Mouse (Mus musculus) Patski (cell line): ENCODE results near the gene Cage1. TPM values are rescaled to one million over a fixed set of nuclear protein-coding genes. Genes with fewer than 3 reads are reported as not detected.

Source experiments
- ATAC-seq: fragments of 100-300 bp; one replicate; pipeline ENCODE4 v1.8.0; 2021
- CTCF ChIA-PET: fragments of 350-600 bp; sonication (Branson Sonifier 250); formaldehyde crosslinking; loops from one replicate; lab custom pipeline; 2022; ENCODE audit warnings: inconsistent platforms; lab: Charles Lee
- POLR2A ChIA-PET: fragments of 350-600 bp; sonication (Branson Sonifier 250); formaldehyde crosslinking; loops from one replicate; lab custom pipeline; 2022; ENCODE audit warnings: antibody characterized with exemption, inconsistent platforms; lab: Charles Lee
- DNase-seq: peaks from one replicate; pipeline ENCODE4 v3.0.0-alpha.2; 2011; ENCODE audit warnings: low read depth, low spot score
- H3K27me3 ChIP-seq: fragments of 371-371 bp; one replicate; pipeline ENCODE4 v1.5.1; 2021
- CTCF ChIP-seq: fragments of 100-300 bp; IDR thresholded peaks from one replicate; pipeline ENCODE4 v1.5.1; 2021
- in situ Hi-C: fragments of 300-500 bp; cut with MboI; formaldehyde crosslinking; loops from 3 replicates; pipeline ENCODE4 v1.11.1; 2018; ENCODE audit warnings: low pct_unique_long_range_greater_than_20kb, mixed read lengths
- polyA plus RNA-seq: library from polyadenylated mRNA; unstranded; gene quantifications from one replicate; pipeline ENCODE4 v1.2.3, GENCODE M21; 2021

Gene Cage1
- polyA plus RNA-seq, 1 experiment from 2014 or later, result 3.0 TPM

DNA sequence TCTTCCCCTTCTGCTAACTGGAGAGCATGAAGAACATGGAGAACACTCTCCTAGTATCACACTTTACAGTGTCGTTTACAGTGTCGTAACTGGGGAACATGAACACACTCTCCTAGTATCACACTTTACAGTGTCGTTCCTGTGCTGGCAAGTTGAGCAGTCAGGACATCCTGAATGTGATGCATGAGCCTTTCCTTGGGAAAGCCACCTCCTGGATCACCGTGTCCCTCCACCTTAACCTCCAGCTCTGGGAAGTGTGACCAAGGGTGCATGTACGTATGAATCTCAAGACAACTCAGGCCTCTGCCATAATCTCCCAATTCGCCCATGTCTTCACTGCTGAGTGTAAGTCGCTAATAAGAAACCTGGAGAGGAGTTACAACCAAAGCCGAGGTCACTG, 47.2 kb downstream of the Cage1 start:
- no peak for TF ChIP-seq CTCF
- CTCF ChIA-PET, result interaction anchor here (2.0 kb wide), 1 partner anchor 20 kb away, joined by 4 read pairs; no protein-coding TSS in a partner anchor
- POLR2A ChIA-PET, result no interaction called here
- DNase-seq (no peak), ATAC-seq (no peak)
- no peaks in the 10 kb centered on the region for H3K27me3 ChIP-seq
- in situ Hi-C loops, result no loop called here

DNA sequence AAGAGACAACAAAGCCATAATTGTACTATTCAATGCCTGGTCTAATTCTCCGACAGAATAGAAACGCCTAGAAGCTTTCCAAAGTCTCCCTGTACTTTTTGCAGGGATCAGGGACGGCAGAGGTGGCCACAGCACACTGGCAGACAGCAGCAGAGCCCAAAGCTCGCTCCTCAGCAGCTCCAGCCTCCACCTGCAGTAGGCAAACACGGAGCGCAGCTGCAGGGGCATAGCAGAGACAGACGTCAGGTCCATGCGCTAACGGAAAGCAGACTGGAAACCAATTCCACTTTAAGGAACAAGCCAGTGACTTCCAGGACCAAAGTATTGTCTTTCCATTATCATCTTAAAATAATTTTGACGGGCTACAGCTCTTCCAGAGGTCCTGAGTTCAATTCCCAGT, 50.7 kb downstream of the Cage1 start:
- no peaks in the 10 kb centered on the region for H3K27me3 ChIP-seq
- POLR2A ChIA-PET, result interaction anchor here (1.1 kb wide), 1 partner anchor 11 kb away, joined by 3 read pairs; no protein-coding TSS in a partner anchor
- CTCF ChIA-PET, result interaction anchor here (1.0 to 2.6 kb wide), 2 partner anchors 10 to 16 kb away, joined by 3 to 6 read pairs; no protein-coding TSS in a partner anchor
- ATAC-seq, result no peak
- DNase-seq, result no peak
- in situ Hi-C loops, result no loop called here
- TF ChIP-seq CTCF, result no peak

DNA sequence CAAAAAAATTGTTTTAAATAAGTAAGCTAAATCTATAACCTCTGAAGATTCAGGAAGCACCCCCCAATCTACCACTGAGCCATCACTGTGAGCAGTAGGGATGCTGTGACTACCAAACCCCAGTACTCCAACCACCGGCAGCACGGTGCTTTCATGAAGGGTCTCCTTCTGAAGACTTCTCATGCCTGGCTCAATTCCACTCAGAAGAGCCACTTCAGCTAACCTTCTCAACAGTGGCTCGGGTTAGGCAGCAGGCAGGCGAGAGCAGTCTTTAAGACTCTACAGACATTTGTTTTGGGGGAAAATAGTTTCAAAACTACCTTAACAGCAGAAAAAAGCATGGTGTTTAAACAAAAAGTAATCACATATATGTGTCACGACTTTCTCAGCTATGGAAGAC, 55.8 kb downstream of the Cage1 start:
- ChIA-PET CTCF (interaction anchor here (1.3 to 2.4 kb wide), 2 partner anchors 11 kb away, joined by 3 to 10 read pairs; no protein-coding TSS in a partner anchor), POLR2A (no interaction called here)

DNA sequence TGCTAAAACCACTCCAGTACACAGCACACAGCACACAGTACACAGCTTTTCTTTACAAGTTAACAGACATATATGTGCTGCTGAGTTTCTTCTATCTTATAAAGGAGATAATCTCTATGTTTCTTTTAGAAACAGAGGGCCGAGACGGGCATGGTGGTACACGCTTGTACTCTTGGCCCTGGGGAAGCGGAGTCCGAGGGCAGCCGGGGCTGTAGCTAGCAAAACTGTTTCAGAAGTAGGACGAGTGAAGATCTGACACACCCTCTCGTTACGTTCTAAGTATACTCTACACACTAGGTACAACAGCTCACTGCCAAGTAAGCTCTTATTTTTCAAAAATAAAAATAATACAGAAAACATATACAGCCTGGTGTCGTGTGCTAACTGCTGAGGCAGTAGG, 56.5 kb downstream of the Cage1 start:
- TF ChIP-seq CTCF, result no peak
- no peak for ATAC-seq
- in situ Hi-C loops, result no loop called here
- DNase-seq, result no peak
- POLR2A ChIA-PET, result interaction anchor here (1.1 kb wide), 1 partner anchor 13 kb away, joined by 3 read pairs; no protein-coding TSS in a partner anchor
- no peaks in the 10 kb centered on the region for H3K27me3 ChIP-seq
- CTCF ChIA-PET, result interaction anchor here (1.3 to 2.4 kb wide), 2 partner anchors 11 to 12 kb away, joined by 3 to 10 read pairs; no protein-coding TSS in a partner anchor

More for the DNA sequence above, 55.8 kb downstream of the Cage1 start:
- no peak for TF ChIP-seq CTCF
- in situ Hi-C loops, result no loop called here
- no peaks in the 10 kb centered on the region for H3K27me3 ChIP-seq
- DNase-seq, result no peak
- no peak for ATAC-seq

DNA sequence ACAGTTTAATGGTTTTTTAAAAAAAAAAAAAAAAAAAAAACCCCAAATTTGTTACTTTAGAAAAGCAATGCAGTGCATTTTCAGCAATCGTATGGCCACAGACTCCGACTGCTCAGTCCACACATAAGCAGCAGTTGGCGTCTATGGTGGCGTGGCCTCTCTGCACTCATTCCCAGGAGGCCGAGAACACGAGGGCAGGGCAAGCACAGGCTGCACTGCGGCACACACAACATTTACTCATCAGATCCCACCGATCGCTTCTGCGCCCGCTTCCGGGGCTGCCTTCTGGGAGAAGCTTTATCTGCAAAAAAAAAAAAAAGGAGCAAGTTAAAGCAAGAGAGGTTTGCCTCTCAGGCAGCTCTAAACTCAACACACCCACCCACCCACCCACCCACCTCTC, 57.4 kb downstream of the Cage1 start:
- in situ Hi-C loops, result no loop called here
- no peak for TF ChIP-seq CTCF
- no peak for ATAC-seq
- DNase-seq, result no peak
- CTCF ChIA-PET, result interaction anchor here (1.3 to 2.4 kb wide), 2 partner anchors 10 to 13 kb away, joined by 3 to 10 read pairs; no protein-coding TSS in a partner anchor
- POLR2A ChIA-PET, result interaction anchor here (1.1 kb wide), 1 partner anchor 12 kb away, joined by 3 read pairs; no protein-coding TSS in a partner anchor
- no peaks in the 10 kb centered on the region for H3K27me3 ChIP-seq

DNA sequence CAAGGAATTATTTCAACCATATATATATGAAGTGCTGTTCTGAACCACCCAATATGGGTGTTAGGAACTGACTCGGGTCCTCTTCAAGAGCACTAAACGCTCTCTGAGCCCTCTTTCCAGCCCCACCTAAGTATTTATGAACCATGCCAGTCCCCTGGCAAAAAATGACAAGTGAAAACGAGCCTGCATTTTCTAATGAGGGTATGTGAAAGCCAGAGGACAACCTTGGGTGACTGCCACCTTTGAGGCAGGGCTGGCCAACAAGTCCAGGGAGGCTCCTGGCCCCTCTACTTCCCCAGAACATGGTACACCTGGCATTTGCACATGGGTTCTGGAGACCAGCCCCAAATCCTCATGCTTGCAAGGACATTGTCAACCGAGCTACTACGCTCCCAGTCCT, 62.1 kb downstream of the Cage1 start:
- POLR2A ChIA-PET, result interaction anchor here (1.2 to 1.5 kb wide), 2 partner anchors 12 to 18 kb away, joined by 3 read pairs; no protein-coding TSS in a partner anchor
- no peak for DNase-seq
- CTCF ChIA-PET, result interaction anchor here (1.4 kb wide), 1 partner anchor 48 kb away, joined by 3 read pairs; no protein-coding TSS in a partner anchor
- ATAC-seq, result no peak
- no peak for TF ChIP-seq CTCF
- H3K27me3 ChIP-seq, result no peaks in the 10 kb centered on the region
- in situ Hi-C loops, result no loop called here

DNA sequence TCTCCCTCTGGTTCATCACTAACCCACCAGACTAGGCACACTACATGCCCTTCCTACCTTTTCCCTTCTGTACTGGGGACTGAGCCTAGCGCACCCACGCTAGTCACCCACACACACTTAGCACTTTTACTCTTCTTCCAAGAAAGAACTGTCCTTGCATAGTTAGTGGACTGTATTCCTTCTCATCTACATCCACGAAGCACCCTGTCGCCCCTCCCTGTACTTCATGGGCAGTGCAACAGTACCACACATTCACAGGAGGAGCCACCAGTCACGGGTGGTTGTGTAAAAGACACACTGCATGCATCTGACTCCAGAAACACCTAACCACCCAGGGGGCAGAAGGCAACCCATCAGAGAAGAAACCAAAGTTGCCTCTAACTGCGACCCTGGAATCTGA, 62.8 kb downstream of the Cage1 start:
- H3K27me3 ChIP-seq, result no peaks in the 10 kb centered on the region
- no peak for ATAC-seq
- CTCF ChIA-PET, result interaction anchor here (1.4 kb wide), 2 partner anchors 48 to 64 kb away, joined by 3 read pairs; no protein-coding TSS in a partner anchor
- POLR2A ChIA-PET, result interaction anchor here (1.2 kb wide), 1 partner anchor 19 kb away, joined by 3 read pairs; no protein-coding TSS in a partner anchor
- TF ChIP-seq CTCF, result no peak
- in situ Hi-C loops, result no loop called here
- DNase-seq, result no peak

DNA sequence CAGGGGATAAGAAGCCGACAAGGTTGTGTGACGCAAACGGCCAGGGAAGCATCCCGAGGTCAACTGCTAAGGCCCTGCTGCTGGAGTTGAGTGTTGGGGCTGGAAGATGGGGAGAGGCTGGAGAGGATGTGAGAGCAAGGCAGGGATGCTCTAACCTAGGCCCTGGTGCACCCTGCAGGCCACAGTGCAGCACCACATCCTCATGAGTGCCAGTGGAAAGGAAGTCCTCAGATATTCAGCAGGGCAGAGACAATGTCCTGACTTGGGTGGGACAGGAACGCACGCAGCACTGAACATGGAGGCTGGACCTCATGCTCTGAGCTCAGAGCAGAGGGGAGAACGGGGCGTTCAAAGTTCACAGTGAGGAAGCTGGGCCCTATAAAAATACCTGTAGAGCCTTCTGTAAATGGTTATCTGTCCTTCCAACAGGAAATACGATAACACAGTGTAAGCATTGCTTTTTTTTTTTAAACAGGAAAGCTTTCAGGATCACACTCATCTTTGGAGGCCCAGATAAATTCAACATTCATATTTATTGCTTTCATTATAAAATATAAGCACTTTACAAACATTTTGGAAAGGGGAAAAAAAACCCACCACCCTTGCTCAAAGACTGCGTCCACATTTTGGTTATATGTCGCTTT, 65.9 kb downstream of the Cage1 start:
- DNase-seq (no peak), ATAC-seq (no peak)
- no peaks in the 10 kb centered on the region for H3K27me3 ChIP-seq
- in situ Hi-C loops, result no loop called here
- ChIA-PET POLR2A (no interaction called here), CTCF (interaction anchor here (1.4 kb wide), 1 partner anchor 517 kb away, joined by 3 read pairs; no protein-coding TSS in a partner anchor)
- TF ChIP-seq CTCF, result no peak

DNA sequence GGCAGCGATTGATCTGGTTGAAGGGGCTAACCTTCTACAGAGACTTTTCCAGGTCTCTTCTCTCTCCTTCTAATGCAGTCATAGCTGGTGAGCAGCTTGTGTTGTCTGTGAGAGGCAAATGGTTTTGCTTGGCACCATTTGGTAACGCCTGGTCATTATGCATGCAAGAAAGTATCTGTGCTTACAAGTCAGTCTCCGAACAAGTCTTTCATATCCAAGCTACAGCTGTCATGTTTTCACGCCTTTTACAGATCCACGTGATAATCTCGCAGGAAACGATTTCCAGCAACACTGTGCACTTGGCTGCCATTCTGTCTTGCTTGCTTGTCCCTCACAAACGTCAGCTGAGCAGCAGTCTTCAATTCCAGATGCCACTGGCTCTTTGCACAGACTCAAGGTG, 66.9 kb downstream of the Cage1 start:
- no peaks in the 10 kb centered on the region for H3K27me3 ChIP-seq
- ATAC-seq (no peak), DNase-seq (no peak)
- ChIA-PET CTCF (interaction anchor here (0.7 to 2.0 kb wide), 12 partner anchors 8 to 536 kb away, joined by 3 to 10 read pairs (median 5); no protein-coding TSS in a partner anchor), POLR2A (interaction anchor here (0.6 kb wide), 1 partner anchor 130 kb away, joined by 3 read pairs; no protein-coding TSS in a partner anchor)
- no peak for TF ChIP-seq CTCF
- in situ Hi-C loops, result no loop called here

DNA sequence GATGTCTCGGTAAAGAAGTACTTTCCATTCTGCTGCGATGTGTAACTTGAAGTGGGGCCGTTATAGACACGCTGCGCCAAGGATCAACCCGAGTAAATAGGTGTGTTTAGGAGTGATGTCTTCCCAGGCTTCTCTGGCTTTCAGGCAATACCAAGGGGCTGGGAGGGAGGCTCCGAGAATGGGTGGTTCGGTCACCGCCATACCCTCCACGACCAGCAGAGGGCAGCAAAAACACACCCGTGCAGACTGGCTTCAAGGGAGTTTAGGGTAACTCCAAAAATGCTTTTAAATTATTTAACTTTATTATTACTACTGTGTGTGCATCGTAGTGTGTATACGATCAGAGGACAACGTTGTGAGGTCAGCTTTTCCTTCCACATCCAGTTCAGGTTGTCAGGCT, 67.5 kb downstream of the Cage1 start:
- in situ Hi-C loops, result no loop called here
- DNase-seq (no peak), ATAC-seq (no peak)
- ChIA-PET POLR2A (interaction anchor here (0.7 kb wide), 1 partner anchor 350 kb away, joined by 3 read pairs; no protein-coding TSS in a partner anchor), CTCF (interaction anchor here (0.7 to 2.0 kb wide), 11 partner anchors 9 to 536 kb away, joined by 3 to 10 read pairs (median 5); no protein-coding TSS in a partner anchor)
- TF ChIP-seq CTCF, result no peak
- H3K27me3 ChIP-seq, result no peaks in the 10 kb centered on the region

DNA sequence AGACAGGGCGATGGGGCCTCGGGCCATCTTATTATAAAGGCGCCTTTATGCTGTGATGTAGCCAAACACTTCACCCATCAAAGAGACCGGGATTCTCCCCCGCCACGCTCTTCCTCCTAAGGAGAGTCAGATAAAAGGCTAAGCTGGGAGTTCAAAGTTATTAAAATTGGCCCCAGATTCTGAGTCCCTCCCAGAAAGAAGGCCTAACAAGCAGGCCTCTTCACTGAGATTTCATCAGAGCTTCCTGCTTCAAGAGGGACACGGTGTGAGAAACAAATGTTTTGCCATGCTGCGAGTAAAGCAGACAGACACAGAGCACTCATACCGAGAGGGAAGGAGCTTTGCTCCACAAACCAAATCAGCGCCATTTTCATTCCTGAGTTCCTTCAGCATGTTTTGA, 69.3 kb downstream of the Cage1 start:
- in situ Hi-C loops, result no loop called here
- no peak for TF ChIP-seq CTCF
- CTCF ChIA-PET, result no interaction called here
- no peaks in the 10 kb centered on the region for H3K27me3 ChIP-seq
- POLR2A ChIA-PET, result interaction anchor here (1.0 to 1.3 kb wide), 2 partner anchors 13 to 71 kb away, joined by 3 read pairs; no protein-coding TSS in a partner anchor
- DNase-seq (no peak), ATAC-seq (no peak)
